Mouse (Mus musculus) urinary bladder, adult 2 months (tissue): Measurements from ENCODE around the gene Crisp4. TPM values are rescaled to one million over a fixed set of nuclear protein-coding genes. Genes with fewer than 3 reads are reported as not detected.

Source experiments
- DNase-seq: peaks from one replicate; pipeline ENCODE4 v3.0.0; 2022; ENCODE audit warnings: low spot score
- polyA plus RNA-seq: library from polyadenylated mRNA; depleted of rRNA; stranded (reverse); fragments of >200 nt; gene quantifications from 2 replicates; pipeline ENCODE4 v1.2.3, GENCODE M21; 2012; rRNA removed

Gene Crisp4
- not detected in 2 replicates for polyA plus RNA-seq

DNA sequence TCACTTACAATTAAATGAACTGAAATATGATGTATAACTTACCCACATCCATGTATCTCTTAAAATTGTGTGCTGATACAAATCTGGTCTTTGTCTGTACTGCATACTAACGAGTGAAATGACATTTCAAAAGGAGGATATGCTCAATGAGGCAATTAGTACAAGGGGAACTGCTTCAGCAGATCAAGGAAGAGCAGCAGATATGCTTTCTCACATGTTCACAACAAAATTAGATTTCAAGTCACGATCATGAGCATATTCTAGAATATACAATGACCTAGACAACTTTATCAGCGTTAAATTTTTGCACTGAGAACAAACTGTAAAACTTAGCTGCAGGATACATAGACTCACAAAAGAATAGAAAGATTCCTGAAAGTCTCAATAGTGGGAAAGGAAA is at the start of gene Crisp4:
Gene Crisp4 (minus strand): TSS at position 101 of the 400 bp plus-strand sequence.
- DNase-seq, result no peak

DNA sequence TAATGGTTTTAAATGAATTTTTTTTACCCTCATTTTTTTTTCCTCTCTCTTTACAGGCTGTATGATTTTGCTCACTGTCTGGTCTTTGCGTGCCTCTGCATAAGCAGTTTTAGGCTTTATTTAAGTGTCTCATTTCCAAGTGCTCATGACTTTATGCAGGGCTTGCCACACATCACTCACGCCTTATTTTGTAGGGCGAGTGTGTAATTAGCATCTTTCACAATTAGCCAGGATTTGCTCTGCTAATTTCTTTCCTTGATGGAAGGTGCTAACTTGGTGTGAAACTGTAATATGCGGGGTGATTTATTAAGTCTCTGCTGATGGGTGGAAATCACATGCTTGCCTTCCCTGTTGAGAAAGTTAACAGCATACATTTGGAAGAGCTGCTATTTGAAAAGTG is 46.0 kb upstream of the Crisp4 start:
- DNase-seq, result no peak

DNA sequence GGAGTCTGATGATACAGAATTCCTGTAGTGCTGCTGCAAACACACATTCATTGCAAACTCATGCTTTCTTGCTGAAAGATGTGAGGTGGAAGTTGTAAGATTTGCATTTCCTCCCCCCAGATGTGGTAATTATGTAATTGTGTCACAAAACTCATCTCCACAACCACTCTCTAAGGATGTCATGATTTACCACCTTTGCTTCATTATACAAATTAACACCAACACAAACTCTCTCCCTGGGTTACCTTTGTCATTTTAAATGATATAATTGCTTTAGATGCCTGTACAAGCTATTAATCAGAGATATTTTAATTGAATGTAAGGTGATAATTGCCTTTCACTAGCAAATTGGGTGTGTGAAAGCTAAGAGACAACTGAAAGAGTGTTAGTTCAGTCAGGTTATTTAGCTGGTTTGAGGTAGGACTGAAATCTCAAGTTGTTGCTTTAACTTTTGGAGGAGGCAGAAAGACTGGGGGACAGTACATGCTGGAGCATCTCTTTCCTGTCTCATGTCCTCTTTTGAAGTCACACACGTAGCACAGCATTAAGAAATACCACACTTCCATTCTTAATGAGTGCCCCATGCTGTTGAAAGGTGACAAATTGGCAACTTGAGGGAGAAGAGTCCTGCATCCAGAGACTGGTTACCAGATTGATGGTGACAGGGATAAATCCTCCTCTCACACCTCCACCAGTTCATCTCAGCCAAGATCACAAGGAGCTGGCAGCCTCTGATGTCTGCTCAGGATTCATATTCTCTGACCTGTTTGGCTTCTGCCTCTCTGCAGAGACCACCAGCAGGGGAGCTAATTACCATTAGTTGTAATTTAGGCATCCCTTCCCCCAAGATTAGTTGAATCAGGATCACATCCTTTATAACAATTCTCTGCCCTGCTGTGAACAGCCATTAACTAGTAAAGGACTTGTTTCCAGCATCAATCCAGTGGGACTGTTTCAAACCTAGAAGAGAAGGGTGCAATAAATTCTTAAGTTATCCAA is 45.3 kb upstream of the Crisp4 start:
- DNase-seq, result no peak

DNA sequence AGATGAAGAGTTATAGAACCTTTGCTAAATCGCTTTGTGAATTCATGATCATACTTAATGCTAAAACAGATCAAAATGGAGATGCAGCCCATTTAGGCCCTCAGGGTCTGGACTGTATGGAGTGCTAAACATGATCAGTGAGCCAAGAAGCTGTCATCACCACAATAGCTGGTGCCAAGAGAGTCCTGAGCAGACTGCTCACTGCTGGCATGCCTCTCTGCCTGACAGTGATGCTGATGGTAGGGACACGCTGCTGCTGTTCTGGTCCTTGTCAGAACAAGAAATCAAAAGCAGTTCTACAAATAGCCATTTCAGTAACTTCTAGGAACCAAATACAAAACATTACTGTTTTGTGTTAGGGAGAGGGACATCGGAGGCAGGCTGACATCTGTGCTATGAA is 35.5 kb upstream of the Crisp4 start:
- DNase-seq, result no peak

DNA sequence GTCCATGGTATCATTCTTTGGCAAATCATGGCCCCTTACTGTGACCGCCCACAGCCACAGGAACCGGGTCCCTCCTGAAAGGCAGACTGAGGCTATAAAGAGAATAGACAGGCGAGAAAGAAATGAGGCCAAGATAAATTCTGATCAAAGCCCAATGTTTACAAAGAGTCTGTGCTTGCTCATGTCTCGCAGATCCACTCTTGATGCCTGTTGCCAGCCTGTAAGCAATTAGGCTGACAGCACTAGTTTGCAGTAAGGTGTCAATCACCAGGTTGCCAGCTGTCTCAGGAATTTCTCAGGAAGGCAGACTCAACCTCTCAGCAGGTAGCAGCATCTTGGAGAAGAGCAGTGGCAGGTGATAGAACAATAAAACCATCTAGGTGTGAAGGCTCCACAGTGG is 24.9 kb upstream of the Crisp4 start:
- DNase-seq, result no peak

DNA sequence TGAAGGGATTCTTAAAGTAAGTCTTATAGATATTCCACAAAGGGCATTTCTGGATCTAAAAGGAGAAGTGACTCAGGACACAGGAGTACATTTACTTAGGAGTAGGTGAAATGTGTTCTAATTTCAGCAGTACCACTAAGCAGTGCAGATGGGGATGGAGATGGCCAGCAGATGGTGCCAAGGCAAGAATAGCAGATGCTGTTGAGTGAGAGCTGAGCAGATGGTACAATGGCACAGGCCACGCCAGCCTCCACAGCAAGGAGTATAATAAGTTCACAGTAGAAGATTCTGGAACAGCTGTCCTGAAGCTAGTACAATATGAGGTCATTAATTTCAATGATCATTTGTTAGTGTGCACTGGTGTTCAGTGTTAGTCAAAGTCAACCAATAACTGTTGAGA is 22.6 kb upstream of the Crisp4 start:
- DNase-seq, result no peak

DNA sequence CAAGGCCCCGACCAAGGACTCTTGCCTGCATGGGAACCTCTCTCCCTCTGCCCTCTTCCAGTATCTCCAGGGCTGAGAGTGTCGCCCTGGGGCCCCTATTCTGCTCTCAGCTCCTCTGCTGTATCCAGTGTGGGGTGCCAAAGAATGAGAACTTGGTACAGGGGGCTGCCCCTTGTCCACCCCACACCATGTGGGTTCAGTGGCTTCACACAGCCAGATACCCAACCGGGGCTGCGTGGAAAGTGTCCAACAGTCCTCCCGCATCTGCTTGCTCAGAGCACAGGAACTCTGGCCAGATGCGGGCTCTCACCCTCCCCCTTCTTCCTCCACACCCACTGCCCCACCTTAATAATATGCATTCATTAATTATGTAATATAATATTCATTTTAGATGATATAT is 13.4 kb upstream of the Crisp4 start:
- DNase-seq, result no peak

DNA sequence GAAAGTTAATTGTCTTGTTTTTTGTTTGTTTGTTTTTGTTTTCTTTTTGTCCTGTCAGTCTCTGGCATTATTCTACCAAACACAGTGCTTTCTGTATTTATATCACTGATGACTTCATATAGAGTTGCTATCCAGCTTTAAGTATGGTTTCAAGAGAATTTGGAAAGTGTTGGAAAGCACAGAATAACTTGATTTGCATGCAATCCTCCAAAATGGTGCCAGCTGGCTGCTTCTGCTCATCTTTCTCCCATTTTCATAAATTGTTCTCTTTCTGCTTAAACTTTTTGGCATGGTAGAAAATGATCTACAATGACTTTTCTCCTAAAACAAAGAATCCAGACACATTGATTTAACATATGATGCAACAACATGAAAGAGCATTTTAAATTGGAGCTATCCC is 2.5 kb upstream of the Crisp4 start:
- no peak for DNase-seq

DNA sequence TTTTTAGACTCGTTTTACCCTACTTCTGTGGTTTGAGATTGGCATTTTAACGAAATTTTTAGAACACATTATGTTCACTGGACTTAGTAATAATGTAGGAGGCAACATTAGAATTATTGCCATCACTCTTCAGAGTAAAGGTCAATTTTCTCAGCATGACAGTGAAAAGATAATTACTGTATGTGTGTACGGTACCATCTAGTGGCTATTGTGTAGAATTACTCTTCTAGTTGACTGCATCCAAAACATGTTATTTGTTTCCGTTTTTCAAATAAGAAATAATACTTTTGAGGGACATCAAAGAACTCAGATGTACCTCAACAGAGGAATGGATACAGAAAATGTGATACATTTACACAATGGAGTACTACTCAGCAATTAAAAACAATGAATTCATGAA is 14.0 kb downstream of the Crisp4 start:
- DNase-seq, result no peak

DNA sequence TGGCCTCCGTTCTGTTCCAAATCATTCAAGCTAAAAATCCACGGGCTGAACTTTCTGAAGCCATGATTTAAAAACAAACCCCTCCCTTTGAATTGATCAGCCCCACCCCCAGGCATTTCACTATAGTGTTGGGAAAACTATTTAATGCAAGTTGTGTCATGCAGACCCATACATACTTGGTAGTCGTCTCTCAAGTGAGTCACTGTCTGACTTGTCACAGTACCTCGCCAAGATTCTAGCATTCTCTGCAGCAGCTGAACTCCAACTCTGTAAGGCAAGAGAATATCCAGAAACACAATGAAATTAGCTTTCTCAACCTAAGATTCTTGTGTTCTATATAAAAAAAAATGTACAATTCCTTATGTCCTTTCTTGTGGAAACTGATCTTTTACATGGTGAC is 15.7 kb downstream of the Crisp4 start:
- no peak for DNase-seq

DNA sequence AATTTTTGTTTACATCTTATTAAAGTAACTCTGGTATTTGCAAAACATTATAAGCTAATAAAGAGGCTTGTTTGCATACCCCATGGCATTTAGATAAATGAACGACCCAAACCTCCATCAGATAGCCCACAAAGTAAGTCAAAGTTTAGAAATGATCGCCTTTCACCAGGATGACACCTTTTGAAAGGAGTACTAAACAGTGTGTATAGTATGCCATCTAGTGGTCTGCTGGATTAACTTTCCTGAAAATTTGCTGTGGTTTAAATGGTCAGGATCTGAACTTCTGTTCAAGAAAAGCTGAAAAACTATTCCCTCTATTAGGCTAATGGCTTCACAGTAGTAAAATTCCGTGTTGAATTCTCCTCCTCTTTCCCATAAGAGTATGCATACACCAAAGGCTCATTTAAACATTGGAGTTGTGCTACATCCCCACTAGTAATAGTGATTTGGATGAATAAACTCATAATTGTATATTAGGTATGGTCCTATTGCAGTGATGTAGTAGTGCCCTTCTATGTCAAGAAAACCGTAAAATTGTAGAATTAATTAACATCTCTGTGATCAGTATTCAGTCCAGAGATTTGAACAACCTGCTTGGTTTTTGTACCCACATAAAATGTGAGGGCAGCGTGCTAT is 38.9 kb downstream of the Crisp4 start:
- no peak for DNase-seq

DNA sequence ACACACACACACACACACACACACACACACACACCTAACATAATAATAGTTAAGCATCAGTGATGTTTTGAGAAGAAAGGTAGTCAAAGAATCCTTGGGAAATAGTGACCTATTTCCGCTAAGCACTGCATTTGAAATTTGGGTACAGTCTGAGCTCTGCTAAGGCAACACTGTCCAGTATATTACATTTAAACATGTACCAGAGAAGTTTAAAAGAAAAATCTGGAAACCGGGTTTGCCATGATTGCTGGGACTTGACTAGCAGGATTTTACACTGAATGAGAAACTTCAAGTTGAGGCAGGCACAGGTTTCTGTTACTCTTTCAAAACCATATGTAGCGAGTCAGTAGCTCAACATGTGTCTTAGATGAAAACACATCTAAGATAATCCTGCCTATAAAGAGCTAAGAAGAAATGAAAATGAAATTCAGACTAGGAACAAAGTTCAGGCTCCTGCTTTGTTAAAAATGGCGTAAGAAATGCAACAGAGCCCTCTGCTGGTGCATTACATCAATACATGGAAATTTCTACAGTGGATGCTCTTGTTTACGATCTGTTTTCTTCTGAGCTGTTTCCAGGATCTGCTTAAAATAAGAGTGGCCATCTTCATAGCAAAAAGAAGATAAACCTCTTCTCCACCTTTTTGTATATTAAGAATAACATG is 39.7 kb downstream of the Crisp4 start:
- no peak for DNase-seq

DNA sequence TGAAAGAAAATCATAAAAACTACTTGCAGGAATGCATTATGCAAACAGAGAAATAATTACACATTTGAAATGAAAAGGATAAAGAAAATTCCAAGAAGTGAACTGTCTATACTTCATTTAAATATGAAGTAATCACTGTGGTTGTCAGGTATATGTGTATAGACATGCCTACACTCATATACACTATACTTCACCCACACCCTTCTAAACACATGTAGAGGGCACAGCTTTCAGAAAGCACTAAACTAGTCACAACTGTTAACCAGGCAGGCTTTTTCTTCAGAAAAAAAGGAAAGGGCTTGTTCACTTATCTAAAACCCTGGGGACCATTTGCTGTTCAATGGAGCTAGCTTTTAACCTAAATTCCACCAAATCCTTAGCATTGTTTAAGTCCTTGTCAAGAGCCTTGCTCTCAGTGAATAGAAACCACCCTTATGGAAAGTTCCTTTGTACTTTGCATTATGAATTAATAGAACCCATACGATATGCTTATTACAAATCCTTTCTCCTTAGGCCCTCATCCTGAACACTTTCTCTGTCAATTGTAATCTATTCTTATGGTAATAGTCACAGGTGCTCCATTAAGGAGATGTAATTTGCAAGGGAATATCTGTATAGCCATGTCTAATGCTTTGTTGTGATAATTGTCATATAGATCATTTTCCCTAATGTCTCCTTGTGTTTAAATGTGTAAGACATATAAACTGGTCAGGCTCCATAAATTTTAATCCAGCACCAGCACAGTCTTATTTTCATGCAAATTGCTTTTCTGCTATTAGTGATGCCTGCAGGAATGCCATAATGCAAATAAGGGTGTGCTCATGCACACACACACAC is 40.5 kb downstream of the Crisp4 start:
- DNase-seq, result no peak

Other genes starting within 250 kb of the Crisp4 start
- gene Defb18, start 91.5 kb upstream of the Crisp4 start, polyA plus RNA-seq, result not detected in 2 replicates
- not detected in 2 replicates for gene Defb41, start 119.2 kb upstream of the Crisp4 start, polyA plus RNA-seq